Mouse (Mus musculus) liver, embryonic 14.5 days (tissue): ENCODE measurements around the gene Henmt1.

ENCODE experiments used
- CTCF ChIP-seq: IDR thresholded peaks from 2 replicates; pipeline ENCODE4 v1.5.1; 2016; ENCODE audit warnings: antibody characterized with exemption, low read depth, control low read depth
- EP300 ChIP-seq: IDR thresholded peaks from 2 replicates; pipeline ENCODE4 v1.6.1; 2016; ENCODE audit warnings: antibody characterized with exemption, low read depth

DNA sequence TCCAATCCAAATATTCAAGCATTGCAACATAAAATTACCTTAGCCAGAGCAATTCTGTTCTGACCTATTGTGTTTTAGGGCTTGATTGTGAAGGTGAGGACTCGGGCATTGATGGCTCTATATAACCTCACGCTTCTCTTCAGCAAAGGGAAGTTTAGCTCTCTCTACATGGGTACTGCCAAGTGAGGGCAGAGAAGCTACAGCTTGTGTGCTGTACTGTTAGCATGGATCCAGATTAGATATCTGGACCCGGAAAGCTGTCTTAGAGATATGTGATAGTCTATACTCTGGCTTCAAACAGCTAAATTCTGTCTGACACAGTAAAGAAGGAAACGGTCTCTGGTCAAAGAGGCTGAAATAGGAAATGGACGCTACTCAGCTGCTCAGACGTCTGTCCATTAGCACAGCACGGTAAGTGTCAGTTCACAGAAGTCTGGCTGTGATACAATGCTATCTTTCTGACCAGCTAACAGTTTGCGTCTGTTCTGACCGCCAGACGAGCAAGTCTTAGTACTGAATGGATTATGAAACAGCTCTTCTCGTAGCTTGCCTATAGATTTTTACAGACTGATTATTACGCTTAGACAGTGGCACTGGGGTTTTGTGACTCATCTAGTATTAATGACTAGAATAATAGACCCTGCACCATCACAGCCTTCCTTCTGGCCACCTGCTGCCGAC lies 34.4 kb downstream of the Henmt1 start:
- TF ChIP-seq CTCF: no peak
- TF ChIP-seq EP300: peak; percentile 63
